Mouse (Mus musculus): ENCODE measurements around the gene Baiap2l1.

Gene Baiap2l1

DNA sequence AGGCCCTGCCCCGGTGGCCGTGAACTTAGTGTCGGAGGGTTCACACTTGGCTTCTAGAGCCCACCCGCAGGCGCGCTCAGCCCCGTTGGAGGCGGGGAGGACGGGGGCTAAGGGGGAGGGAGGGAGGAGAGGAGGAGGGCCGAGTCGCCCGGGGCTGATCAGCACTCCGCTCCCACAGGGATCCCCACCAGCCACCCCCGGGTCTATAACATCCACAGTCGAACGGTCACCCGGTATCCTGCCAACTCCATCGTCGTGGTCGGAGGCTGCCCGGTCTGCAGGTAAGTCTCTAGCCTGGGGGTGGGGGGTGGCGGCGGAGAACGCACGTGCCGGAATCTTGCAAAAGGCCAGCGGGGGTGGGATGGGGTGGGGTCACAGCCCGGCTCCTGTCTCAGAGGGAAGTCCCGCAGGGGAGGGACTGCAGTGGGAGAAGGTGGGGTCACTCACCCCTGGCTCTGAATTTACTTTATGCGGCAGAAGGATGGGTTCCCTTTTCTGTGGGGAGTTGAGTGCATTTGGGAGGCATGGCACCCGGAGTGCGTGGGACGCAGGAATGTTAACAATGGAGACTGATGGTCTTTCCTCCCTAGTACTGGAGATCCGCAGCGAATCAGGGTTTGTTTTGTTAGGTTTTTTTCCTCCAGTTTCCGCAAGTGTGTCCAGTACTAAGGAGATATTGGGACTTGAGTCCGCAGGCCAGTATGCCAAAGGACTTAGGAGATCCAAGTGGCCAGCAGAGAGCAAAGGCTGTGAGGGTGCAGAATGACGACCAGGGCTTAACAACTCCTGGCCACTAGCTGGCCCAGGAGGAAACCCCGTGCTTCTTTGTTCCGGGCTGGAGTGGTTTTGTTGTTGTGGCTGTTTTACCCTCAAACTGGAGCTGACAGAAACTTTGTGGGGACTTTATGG, 102.0 kb downstream of the Baiap2l1 start:
- DNase-seq = peak; percentile 45

DNA sequence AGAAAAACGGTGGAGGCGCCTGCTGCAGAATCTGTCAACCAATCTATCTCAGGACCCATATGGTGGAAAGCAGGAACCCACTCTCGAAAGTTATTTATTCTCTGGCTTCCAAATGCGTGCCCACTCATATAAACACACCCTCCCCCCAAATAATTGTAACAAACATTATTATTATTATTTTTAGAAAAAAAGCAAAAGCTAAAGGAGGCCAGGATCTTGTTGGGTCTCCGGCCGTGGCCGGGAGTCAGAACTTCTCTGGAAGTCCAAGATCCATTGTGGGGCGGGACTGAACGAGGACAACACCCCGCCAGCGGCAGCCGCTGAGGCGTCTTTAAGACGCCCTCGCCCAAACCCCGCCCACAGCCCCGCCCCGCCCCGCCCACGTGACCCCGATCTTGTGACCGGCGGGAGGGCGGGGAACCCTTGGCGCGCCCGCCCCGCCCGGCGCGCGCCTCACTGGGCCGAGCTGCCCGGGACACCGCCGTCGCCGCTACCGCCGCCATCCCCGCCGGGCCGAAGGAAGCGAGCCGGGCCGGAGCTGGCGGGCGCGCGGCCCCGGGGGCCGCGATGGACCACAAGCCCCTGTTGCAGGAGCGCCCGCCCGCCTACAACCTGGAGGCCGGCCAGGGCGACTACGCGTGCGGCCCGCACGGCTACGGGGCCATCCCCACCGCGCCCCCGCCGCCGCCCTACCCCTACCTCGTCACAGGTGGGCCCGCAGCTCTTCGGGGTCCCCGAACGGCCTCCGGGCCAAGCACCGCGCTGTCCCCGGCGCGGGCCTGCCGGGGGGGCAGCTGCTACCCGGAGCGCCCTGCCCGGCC, 102.9 kb downstream of the Baiap2l1 start:
- DNase-seq = peak; percentile 85

DNA sequence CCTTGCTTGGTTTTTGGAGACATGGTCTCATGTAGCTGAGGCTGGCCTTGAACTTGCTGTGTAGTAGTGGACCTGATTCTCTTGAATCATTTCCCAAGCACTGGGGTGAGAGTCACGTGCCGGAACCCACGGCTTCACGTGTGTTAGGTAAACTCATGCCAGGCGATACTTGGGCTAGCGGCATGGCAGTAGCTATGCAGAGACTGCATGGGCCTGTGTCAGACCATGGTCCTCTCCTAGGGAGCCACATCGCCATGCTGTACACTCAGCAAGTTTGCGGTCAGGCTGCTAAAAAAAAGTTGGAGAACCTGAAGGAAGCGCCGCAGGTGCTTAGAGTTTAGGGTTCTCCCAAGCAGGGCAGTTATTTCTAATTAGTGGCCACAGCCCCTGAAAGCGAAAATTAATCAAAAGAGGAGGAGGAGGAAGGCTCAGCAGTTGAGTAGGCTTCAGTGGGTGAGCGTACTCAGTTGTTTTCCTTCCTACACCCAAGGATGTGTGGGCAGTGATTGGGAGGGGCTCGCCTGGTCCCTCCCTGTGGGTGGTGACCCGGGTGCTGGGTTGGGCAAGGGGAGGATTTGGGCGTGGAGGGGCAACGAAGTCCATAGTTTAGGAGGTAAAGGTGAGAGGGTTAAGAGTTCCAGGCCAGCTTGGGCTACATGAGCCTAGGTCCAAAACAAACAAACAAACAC, 103.6 kb downstream of the Baiap2l1 start:
- DNase-seq = no peak

DNA sequence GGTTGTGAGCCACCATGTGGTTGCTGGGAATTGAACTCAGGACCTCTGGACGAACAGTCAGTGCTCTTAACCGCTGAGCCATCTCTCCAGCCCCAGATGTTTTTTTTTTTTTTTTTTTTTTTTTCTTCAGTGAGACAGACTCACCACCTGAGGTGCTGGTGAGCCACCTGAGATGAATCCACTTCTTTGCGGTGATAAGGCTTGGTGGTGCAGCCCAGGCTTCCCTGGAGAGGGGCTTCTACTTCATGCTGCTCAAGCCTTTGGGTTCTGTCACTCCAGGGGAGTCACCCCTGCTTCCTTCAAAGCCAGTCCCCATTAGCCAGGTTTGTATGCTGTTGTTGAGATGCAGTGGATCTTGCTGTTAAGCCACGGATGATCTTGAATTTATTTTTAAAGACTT, 104.7 kb downstream of the Baiap2l1 start:
- DNase-seq = no peak

DNA sequence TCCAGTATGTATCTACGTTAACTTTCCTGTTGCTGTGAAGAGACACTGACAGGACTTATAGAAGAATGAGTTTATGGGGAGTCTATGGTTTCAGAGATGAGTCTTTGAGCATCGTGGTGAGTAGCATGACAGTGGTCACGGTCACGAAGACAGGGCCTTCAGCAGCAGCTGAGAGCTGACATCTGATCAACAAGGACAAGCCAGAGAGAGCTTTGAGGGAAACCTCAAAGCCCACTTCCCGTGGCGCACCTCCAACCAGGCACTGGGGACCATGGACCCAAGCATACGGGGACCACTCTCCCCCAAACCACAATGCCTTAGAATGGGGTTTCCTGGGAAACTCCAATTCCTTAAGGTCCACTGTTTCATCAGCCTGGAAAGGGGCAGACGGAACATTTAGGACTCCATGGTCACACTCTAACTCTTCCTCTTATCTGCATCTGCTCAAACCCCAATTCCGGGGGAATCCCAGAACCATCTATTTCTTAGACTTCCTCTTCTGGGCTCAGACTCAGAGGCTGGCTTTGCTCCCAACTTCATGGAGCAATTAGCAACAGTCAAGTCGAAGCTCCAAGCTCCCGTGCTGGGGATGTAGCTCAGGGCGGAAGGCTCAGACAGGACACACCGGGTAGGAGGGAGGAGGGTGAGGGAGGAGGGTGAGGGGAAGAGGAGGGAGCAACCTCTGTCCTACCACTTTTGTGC, 105.9 kb downstream of the Baiap2l1 start:
- DNase-seq = no peak

DNA sequence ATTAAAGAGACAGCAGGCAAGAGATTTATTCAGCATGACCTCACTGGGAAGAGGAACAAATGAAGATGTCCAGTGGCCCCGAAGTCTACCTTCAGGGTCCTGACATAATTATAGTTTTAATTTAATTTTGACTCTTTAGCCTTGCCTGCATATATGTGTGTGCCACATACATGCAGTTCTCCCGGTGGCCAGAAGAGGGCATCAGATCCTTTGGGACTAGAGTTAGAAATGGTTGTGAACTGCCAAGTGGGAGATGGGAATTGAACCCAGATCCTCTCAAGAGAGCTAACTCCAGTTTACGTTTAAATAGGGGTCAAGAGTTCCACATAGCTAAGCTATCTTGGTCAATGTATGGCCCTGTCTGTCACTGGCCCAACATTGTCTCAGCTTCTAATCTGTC, 108.0 kb downstream of the Baiap2l1 start:
- DNase-seq = no peak

DNA sequence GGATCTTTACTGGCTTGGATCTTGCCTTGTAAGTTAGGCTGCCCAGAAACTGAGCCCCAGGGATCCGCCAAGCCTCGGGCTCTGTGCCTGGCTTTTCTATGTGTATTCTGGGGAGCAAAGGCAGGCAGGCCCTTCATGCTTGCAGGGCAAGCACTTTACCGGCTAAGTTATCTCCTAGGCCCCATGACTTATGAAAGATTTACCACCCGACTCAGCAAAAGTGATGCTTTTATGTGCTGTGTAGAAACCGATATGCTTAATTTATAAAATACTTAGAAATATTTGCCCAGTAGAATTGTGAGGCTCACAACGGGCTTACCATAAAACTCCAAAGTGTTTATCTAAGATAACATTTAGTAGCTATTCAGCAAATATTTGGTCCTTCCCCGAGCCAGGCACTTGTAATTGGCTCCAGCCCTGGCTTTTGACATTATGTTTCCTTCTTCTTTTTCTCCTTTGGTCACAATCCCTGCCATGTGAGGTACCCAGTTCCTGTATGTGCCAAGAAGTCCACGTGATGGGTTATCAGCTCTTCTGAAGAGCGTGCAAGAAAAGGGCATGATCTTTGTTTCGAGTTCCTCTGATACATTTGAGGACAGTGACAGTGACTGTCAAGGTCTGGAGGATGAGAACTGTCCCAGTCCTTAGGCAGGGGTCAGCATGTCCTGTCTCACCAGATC, 109.9 kb downstream of the Baiap2l1 start:
- DNase-seq = no peak

DNA sequence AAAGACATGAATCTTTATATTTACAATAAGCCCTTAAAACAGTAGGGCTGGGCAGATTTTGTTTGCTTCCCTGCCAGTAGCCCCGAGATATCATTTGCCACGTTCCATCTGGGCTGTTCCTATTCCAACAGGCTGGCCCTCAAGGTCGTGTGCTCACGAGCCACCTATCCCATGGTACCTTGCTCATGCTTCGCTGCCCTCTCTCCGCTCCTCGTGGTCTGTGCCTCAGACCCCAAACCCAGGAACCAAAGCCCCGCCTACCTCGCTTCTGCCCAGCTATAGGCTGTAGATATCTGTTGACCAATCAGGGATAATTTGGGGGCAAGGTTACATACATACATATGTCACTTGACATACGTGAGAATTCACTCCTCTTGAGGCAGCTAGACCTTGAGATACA, 110.6 kb downstream of the Baiap2l1 start:
- no peak for DNase-seq

DNA sequence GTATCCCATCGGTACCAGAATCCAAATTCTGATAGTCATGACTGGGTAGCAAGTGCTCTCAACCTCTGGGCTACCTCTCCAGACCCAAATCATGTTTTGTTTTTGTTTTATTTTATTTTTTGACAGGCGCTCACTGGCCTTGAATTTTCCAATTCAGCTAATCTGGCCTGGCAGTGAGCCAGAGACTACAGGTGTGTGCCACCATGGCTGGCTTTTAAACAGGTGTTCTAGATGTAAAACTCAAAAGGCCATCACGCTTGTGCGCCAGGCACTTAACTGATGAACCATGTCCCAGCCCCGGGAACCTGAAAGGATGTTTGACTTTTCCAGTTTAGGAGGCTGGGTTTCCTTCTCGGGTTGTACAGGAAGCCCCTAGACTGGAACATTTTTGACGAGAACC, 111.2 kb downstream of the Baiap2l1 start:
- DNase-seq = no peak

DNA sequence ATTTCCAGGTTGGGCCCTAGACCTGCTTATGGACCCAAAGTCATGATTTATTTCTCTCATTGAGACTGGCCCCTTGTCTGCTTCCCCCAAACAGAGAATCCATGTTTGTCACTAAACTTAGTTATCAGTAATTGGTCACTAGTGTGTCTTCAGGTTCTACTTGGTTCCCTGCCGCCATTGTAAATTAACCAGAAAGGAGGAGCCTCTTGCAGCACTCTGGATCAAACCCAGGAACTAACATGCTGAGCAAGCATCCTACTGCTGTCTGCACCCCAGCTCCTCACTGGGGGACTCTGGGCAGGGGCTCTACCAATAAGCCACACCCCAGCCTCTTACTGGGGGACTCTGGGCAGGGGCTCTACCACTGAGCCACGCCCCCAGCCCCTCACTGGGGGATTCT, 112.3 kb downstream of the Baiap2l1 start:
- no peak for DNase-seq

DNA sequence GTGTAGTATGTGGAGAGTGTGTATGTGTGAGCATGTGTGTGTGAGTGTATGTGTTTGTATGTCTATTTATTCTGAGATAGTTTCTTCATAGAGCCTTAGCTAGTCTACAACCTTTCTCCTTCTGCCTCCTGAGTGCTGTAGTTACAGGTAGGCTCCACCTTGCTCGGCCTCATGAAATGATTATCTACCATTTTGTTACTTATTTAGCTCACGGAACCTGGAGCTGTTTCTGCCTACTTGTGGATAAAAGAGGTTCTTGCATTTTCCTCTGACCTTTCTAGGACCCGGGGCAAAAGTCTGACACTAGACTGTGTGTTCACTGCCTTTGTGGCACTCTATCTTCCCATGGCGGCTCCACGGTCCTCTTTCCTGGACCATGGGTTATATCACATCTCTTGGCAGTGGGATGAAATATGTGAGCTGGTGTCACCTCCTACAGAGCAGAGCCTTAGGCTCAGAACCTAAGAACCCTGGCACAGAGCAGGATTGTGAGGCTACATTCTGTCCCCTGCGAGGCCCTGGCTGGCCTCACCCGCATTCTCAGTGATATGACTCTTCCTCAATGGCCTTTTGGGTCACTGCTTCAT, 113.9 kb downstream of the Baiap2l1 start, which contains the start of gene Bri3:
TSS of gene Bri3 (plus strand) at position 537 of the 587 bp plus-strand sequence.
- no peak for DNase-seq

DNA sequence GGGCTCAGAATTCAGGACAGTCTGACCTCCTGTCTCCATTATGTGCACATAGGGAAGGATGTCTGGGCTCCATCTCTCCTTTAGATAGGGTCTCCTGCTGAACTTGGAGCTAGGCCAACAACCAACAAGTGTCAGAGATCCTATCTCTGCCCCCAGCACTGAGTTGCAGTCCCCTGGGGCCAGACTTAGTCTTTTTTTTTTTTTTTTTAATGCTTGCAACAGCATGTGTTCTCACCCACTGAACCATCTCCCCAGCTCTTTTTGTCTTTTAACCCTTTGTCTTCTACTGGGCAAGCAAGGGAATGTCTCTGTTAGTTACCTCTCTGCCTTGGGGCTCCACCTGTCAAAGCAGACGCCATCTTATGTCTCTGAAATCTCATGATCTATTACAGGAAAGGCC, 118.9 kb downstream of the Baiap2l1 start:
- DNase-seq = no peak

DNA sequence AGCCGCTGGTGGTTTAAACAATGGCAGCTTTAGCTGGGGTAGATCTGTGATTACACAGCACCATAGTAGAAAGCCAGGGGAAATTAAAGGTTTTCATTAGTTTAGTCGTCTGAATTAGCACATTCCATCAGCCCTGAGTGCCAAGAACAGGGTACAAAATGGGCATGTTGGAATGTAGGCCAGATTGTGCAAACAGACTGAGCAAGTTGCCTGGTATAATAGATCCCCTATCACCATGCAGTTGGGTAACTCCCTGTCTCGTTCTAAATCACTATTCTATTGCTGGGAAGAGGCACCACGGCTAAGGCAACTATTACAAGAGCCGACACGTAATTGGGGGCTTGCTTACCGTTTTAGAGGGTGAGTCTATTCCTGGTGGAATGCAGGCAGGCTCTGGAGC, 123.2 kb downstream of the Baiap2l1 start:
- no peak for DNase-seq

DNA sequence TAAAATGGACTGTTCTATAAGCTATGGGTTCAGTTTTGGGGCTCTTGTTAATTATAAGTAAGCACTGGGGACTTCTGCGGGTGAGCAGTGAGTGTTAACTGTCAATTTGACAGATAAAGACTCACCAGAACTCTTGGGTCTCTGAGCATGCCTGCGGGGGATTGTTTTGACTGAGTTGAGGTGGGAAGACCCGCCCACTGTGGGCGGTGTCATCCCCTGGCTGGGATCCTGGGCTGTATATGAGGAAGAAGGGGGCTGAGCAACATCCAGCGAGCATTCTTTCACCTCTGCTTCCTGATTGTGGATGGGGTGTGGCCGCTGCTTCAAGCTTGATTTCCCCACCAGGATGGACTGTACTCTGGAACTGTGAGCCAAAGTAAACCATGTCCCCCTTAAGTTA, 123.7 kb downstream of the Baiap2l1 start:
- DNase-seq = no peak

DNA sequence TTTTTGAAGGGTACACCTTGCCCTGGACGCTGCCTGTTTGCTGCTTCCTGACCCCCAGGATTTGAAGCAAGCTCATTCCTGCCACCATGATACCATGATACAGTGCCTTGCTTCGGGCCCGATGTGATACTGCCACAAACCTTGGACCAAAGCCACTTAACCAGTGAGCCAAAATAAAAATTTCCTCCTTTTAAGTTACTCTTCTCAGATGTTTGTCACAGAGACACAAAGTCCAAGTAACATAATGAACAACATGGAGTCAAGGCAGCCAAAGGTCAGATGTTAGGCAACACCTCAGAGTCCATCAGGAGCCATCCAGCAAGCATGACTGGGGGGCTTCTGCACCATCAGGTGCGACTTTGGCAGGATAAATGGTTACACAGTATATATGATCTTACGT, 125.4 kb downstream of the Baiap2l1 start:
- no peak for DNase-seq

DNA sequence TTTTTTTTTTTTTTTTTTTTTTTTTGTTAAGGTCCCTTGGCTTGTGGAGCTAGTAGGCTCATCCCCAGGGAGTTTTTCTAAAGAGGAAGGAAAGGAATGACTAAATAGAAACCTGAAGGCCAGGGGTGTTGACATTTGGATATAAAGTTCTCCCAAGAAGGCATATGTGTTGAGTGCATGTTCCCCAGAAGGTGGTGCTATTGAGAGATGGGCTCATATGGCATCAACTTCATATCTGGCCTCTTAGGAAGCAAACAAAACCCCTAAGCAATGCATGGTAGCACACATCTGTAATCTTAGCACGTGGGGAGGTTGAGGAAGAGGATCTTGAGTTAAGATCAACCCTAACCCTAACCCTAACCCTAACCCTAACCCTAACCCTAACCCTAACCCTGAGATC, 126.5 kb downstream of the Baiap2l1 start:
- DNase-seq = no peak

DNA sequence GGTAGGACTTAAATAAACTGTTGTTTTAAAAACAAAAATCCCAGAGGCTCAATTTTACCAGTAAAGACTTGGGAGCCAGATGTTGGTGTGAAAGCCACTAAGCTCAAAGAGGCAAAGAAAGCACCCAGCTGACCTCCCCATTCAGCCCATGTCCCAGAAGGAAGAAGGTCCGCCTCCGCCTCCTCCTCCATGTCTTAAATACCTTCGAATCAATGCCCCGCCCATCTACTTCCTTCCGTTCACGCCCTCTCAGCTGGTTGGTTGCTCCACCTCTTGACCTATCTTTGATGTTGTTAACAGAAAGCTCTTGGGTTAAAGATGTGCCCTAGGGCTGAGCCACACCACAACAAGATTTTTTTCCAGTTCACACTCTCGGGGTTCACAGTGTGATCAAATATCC, 127.7 kb downstream of the Baiap2l1 start:
- no peak for DNase-seq

DNA sequence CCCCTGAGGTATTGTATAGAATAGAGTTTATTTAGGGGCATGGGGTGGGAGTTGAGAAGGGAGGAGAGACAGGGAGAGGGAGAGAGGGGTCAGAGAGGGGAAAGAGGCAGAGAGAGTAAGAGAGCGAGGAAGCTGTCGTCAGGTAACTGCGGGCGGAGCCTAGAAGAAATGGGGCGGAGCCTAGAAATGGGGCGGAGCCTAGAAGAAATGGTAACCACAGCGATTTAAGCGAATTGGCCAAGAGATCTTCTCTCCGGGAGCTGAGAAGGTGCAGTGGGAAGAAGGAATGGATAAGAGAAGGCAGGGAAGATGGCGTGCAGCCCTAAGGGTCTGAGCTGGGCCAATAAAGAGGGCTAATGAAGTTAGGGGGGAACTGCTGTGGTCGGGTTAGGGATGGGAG, 131.7 kb downstream of the Baiap2l1 start:
- DNase-seq = no peak

DNA sequence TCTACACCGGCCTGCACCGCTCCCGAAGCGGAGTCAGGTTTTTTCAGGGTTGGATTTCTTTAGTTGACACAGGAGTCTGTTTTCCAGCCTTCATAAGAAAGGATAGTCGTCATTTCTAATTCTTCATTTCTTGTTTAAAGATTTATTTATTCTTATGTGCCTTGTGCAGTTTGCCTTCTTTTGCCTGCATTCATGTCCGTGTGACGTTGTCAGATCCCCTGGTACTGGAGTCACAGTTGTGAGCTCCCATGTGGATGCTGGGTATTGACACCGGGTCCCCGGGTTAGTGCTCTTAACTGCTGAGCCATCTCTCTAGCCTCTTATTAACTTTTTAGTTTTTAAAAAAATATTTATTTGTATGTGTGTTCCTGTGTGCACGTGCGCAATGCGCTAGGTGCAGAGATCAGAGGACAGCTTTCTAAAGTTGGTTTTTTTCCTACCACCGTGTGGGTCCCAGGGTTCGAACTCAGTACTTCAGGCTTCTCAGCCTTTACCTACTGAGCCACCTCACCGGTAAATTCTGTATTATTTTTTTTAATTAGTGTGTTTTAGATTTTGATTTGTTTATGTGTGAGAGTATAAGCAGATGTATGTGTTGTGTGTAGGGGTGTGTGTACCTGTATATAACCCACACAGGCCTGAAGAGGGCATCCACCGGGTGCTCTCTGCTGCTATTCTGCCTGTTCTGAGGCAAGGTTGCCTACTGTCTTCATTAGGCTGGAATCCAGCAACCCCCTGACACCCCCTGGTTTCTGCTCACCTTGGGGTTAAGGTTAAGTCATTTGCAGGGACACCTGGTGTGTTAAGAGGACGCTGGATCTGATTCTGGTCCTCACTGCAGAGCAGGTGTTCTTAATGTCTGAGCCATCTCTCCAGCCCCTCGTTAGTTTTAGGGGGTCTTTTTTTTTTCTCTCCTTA, 133.8 kb downstream of the Baiap2l1 start:
- DNase-seq = no peak

DNA sequence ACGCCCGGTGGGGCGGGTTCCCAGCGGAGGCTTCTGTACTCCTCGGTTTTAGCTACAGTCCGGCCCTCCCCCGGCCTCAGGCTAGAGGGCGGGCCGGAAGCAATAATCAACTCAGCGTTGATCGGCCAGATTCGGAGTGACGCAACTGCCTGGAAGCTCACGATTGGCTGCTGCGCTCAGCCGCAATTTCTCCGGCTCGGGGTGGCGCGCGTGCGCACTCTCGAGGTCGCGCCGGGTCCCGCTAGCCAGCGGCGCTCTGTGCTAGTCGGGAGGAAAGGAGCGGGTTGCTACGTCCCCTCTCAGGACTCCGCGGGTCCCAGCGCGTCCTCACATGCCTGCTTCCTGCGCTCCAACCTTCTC, 134.4 kb downstream of the Baiap2l1 start, which contains the start of gene Tecpr1:
TSS of gene Tecpr1 (minus strand) at position 113 of the 360 bp plus-strand sequence.
- peak; percentile 97 for DNase-seq
